In the genomic region with DNA sequence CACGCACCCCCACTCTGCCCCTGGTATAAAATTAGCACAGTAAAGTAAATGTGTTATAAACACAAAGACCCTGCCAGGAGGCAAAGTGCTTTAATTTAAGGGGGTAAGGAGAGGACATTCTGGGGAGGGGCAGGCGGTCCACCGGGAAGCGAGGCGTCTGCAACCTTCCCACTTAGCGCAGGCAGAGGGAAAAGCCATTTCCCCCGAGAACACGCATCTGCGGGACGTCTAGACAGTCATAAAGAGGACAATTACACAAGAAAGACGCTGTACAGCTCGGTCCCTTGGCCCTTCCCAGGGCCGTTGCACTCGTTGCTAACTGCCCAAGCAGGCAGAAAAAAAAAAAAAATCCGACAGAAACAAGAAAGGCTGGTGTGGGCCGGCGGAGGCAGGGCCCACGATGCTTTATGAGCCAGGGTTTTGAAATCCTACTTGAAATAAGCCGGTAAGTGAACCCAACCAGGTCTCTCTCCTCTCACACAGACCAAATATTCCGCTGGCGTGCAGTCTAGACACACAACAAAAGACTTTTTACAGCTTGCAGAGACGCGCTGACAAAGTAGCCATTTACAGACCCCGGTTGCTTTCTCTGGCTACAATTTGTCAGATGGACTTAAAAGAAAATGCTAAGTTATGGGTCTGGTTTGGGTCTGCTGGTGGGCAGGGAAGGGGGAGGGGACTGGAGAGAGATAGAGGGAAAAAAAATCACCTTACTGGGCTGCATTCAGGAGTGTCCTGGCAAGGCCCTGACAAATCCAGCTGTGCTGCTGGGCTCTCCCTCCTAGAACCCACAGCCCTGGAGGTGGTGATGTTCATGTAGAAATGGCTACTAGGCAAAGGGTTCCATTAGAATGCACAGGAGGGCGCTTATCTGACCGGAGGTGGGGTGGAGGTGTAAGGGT, we compare ENCODE assay signal across 9 mouse cellular contexts. TPM values are rescaled to one million over a fixed set of nuclear protein-coding genes. Genes with fewer than 3 reads are reported as not detected.
DNase-seq lines count a peak whose midpoint lies in the region; ATAC-seq lines count a peak whose summit lies in the region.
"Had no signal": no experiment of that assay in that cellular context is flagged by ENCODE, and none has a peak within 500 bp of the region (broad histone marks: within the 10 kb centered on the region; RNA-seq: fewer than 3 reads in every experiment).

No protein-coding gene starts in this region.

- peak overlapping the region; percentile 96 for H3K27ac ChIP-seq in neural tube, embryonic 11.5 days (ENCODE audit: low read depth, low read length)
- peak overlapping the region; percentile 85 for H3K27ac ChIP-seq in hindbrain, embryonic 11.5 days (ENCODE audit: low read depth, low read length)
- peak overlapping the region; percentile 75 for H3K27ac ChIP-seq in stomach, embryonic 15.5 days

- peak; percentile 81 for DNase-seq in neural tube, embryonic 11.5 days (ENCODE audit: low spot score)
- DNase-seq in neural tube, embryonic 10.5 days (ENCODE audit: extremely low spot score, low spot score): no peak
- DNase-seq in hindbrain, embryonic 11.5 days (ENCODE audit: low spot score): peak; percentile 75
- DNase-seq in kidney, postnatal 25 days: peak; percentile 71 to 84
- DNase-seq in cerebellum, adult 8-10 months: no peak
- no peak for DNase-seq in left cerebral cortex, postnatal 25 days (ENCODE audit: low spot score in 2 of 2)
- no peak for DNase-seq in right cerebral cortex, postnatal 25 days

- H3K36me3 ChIP-seq in neural tube, embryonic 11.5 days (ENCODE audit: control insufficient read depth, insufficient read depth, low read length): 0 out of 2 replicates have a peak, but pooled peaks cover 2% of the 10 kb centered on the region
- H3K36me3 ChIP-seq in hindbrain, embryonic 11.5 days (ENCODE audit: control insufficient read depth, insufficient read depth, low read length): no peaks in the 10 kb centered on the region
- no peaks in the 10 kb centered on the region for H3K36me3 ChIP-seq in stomach, embryonic 15.5 days

- H3K27me3 ChIP-seq in neural tube, embryonic 11.5 days (ENCODE audit: control insufficient read depth, insufficient read depth, low read length): no peaks in the 10 kb centered on the region
- no peaks in the 10 kb centered on the region for H3K27me3 ChIP-seq in hindbrain, embryonic 11.5 days (ENCODE audit: control insufficient read depth, insufficient read depth, low read length)
- H3K27me3 ChIP-seq in stomach, embryonic 15.5 days (replicated peaks): no peaks in the 10 kb centered on the region

- H3K9ac ChIP-seq in neural tube, embryonic 11.5 days (ENCODE audit: low read length): peak overlapping the region; percentile 41
- peak overlapping the region; percentile 19 for H3K9ac ChIP-seq in hindbrain, embryonic 11.5 days (ENCODE audit: low read depth, low read length)
- H3K9ac ChIP-seq in stomach, embryonic 15.5 days: no peak overlapping the region

- intact Hi-C loops in left cerebral cortex, postnatal 25 days (cut with DNase I): no loop called here

- WGBS in neural tube, embryonic 11.5 days: 9% methylated on average over 26 of the region's 26 CpGs
- WGBS in hindbrain, embryonic 11.5 days: 19% methylated on average over 26 of the region's 26 CpGs
- 18% methylated on average over 26 of the region's 26 CpGs for WGBS in stomach, embryonic 15.5 days

- 0 out of 2 replicates have a peak overlapping the region, but pooled peaks have one; percentile 1 for H3K4me3 ChIP-seq in neural tube, embryonic 11.5 days (ENCODE audit: low read depth, low read length)
- H3K4me3 ChIP-seq in hindbrain, embryonic 11.5 days (ENCODE audit: low read depth, low read length): no peak overlapping the region
- no peak overlapping the region for H3K4me3 ChIP-seq in stomach, embryonic 15.5 days (replicated peaks)

- peak; percentile 77 for ATAC-seq in neural tube, embryonic 11.5 days (ENCODE audit: insufficient read depth, low FRiP score, low TSS enrichment)
- ATAC-seq in hindbrain, embryonic 11.5 days (ENCODE audit: low FRiP score): peak; percentile 63
- no peak for ATAC-seq in stomach, embryonic 15.5 days (ENCODE audit: insufficient read depth, low FRiP score, low read depth)

- H3K4me2 ChIP-seq in neural tube, embryonic 11.5 days (ENCODE audit: low read depth): peak overlapping the region; percentile 19
- H3K4me2 ChIP-seq in hindbrain, embryonic 11.5 days (replicated peaks; ENCODE audit: low read depth, low read length): peak overlapping the region; percentile 23
- H3K4me2 ChIP-seq in stomach, embryonic 15.5 days: peak overlapping the region; percentile 20

- peaks cover 93% of the 10 kb centered on the region for H3K4me1 ChIP-seq in neural tube, embryonic 11.5 days (ENCODE audit: control insufficient read depth, insufficient read depth, low read length)
- peaks cover 53% of the 10 kb centered on the region for H3K4me1 ChIP-seq in hindbrain, embryonic 11.5 days (replicated peaks; ENCODE audit: control insufficient read depth, insufficient read depth, low read length)
- H3K4me1 ChIP-seq in stomach, embryonic 15.5 days: peaks cover 96% of the 10 kb centered on the region

- H3K9me3 ChIP-seq in neural tube, embryonic 11.5 days (ENCODE audit: control insufficient read depth, low read length): no peaks in the 10 kb centered on the region
- no peaks in the 10 kb centered on the region for H3K9me3 ChIP-seq in hindbrain, embryonic 11.5 days (ENCODE audit: control insufficient read depth, low read length)
- no peaks in the 10 kb centered on the region for H3K9me3 ChIP-seq in stomach, embryonic 15.5 days

RNA-seq across cellular contexts. Expression of a gene that starts 22.3 kb away (rescaled TPM):
- 5.3 and 5.9 TPM in 2 replicates for polyA plus RNA-seq in neural tube, embryonic 11.5 days (2014; fragmentation: Nextera tagmentation; extraction: Ambion mirVana)
- 3.4 and 5.0 TPM in 2 replicates for polyA plus RNA-seq in hindbrain, embryonic 11.5 days (2014; fragmentation: Nextera tagmentation; extraction: Ambion mirVana)
- polyA plus RNA-seq in stomach, embryonic 15.5 days (2015; fragmentation: Nextera tagmentation; extraction: Ambion mirVana): 7.3 and 7.5 TPM in 2 replicates
- total RNA-seq in left cerebral cortex, postnatal 25 days (2021): 10 to 100 TPM; 44.9 to 53.8 TPM

RNA-seq across cellular contexts. Expression of a gene that starts 35.3 kb away (rescaled TPM):
- polyA plus RNA-seq in neural tube, embryonic 11.5 days (2014; fragmentation: Nextera tagmentation; extraction: Ambion mirVana): not detected in 2 replicates
- polyA plus RNA-seq in hindbrain, embryonic 11.5 days (2014; fragmentation: Nextera tagmentation; extraction: Ambion mirVana): 0.33 TPM in 1 of 2 replicates, not detected in the other
- 0.93 and 1.3 TPM in 2 replicates for polyA plus RNA-seq in stomach, embryonic 15.5 days (2015; fragmentation: Nextera tagmentation; extraction: Ambion mirVana)
- not detected for total RNA-seq in left cerebral cortex, postnatal 25 days (2021)
- total RNA-seq: left cerebral cortex, adult 18-20 months had no signal

Comparison
In these comparisons a context has a peak if more than half of its experiments do, and no peak if none do; other contexts are left out.
1. DNase-seq: peak in neural tube, embryonic 11.5 days (single experiment), hindbrain, embryonic 11.5 days (single experiment) and kidney, postnatal 25 days (2 of 2); none in neural tube, embryonic 10.5 days (single experiment), cerebellum, adult 8-10 months (single experiment), left cerebral cortex, postnatal 25 days (0 of 2) and right cerebral cortex, postnatal 25 days (single experiment).
2. Peak in every context shown above with its lines, with median percentiles within 50 percentile points of each other: H3K27ac ChIP-seq and H3K4me2 ChIP-seq.